Mouse (Mus musculus) thymus, postnatal 36 days (tissue): ENCODE data around the gene Arl3.

Experiments used
- DNase-seq, 2 experiments: peaks; one replicate each; pipeline ENCODE4 v3.0.0; 2022; ENCODE audit warnings: mixed read lengths in 2 of 2

The Arl3 gene

DNA sequence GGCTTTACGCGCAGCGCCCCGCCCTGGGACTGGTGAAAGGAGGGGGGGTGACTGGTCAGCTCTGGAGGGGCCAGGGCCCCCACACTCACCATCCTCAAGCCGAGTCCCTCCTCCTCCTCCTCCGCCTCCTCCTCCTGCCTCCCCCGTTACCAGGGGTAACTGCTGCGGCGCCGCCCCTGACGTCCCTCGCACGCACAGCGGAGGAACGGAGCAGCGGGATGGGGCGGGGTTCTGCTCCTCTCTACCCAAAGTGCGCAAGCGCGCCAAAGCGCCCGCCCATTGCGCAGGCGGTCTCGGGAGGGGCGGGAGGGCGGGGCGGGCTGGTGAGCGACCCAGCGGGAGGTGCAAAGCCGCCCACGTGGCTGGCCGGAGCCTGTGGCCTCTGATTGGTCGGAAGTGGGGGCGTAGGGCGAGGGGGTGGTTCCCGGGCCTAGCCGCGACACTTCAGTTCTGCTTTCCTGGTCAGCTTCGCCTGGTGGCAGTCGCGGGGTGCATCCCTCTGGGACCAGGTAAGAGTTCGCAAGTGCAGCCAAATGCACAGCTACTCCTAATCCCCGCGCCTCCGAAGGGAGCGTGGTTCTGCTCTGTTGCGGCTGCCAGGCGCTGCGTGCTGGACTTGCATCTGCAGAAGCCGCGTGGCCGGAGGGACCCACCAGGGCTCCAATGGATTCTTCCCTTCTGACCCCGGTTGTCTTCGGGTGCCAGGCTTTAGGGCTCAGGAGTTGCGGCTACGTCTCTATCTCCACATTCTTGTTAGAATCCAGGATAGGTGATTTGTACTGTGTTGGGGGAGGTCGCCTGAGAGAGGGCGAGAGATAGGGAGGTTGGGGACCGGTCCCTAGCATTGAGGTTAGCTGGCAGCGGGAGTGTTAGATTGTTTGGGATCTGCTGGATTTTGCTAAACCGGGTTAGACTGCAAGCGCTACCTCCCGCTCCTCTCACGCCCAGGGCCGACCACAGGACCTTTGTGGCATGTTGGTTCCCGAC lies at the start of gene Arl3, which contains the start of gene Sfxn2:
TSS of gene Arl3 (minus strand) at position 248 of the 987 bp plus-strand sequence.
TSS of gene Sfxn2 (plus strand) at position 415 of the 987 bp plus-strand sequence.
- DNase-seq, result peak; percentile 91 to 95

DNA sequence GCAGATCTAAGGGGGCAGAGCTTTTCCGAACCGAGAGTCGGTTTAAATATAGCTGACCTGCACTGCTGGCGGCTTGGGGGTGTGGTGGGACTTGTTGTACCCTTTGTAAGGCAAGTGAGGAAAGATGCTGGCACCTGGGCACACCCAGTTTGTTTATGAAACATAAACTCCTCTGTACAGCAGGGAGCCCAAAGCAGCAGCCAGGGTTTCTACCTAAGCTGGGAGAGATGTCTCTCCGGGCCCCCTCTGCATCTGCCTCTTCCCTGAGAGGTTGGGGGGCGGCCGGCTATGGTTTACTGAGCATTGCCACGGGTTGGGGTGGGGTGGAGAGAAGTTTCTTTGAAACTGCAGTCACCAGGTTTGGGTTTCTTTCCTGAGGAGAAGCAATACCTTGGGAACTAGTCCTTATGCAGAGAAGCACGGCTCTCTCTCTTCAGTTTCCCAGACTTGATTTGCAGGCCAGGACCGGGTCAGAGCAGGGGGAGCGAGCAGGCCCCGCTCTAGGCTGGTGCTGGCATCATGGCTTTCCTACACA lies 49.7 kb upstream of the Arl3 start:
- no peak for DNase-seq

DNA sequence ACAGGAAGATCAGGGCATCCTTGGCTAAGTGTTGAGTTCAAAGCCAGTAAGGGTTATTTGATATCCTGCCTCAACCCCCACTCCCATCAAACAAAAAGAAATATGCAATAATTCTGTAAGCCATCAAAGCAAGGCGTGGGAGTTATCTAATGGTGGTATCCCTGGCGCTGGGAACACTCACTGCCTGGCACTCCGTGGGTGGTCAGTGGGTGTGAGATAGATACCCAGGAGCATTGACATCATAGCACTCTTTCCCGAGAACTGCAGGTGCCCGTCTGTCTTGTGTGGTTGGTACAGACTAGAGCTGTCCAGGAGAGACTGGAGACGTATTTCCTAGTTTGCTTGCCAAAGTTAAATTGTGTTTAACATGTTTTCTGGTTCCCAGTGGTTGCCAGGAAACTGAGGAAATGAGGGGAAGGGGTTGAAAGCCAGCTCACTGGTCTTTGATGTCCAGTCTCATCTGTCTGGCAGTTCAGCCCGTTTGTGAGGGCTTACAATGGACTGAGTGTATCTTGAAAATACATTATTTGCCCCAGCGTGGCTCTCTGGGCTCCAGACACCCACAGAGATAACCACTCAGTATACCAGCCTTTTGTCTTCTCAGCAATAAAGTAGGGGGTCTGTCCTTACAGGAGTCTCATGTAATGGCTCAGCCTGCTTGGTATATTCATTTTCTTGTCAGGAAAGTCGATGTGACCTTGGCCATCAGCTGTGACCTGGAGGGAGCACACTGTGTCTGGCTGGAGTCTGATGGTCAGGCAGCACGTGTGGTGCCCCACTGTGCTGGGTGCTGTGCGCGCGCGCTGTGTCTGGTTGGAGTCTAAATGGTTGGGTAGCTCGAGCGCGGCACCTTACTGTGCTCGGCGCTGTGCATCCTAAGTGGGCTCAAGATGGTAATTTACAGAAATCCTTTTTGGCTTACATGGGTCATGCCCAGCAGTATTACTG lies 48.5 kb upstream of the Arl3 start:
- DNase-seq, result no peak

GRCm38 (mm10) chr19:46620016-46620808 lies 47.2 kb upstream of the Arl3 start:
- peak in 1 of 2 experiments; percentile 34 for DNase-seq

DNA sequence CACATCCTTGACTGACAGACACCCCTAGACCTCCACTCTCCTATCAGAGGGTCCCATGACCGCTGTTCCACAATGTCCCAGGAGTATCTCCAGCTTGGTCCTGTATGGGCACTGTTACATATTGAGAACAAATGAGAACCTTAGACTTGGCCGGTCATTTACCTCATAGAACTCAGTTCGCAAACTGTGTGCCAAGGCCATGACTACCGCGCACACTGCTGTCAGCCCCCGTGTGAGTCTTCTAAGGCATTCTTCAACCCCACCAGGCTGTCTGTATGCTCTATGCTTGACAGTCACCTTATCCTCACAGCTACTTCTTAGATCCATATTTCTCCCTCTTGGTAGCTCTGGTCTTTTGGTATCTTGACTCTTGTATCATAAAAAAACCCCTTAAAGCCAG lies 46.5 kb upstream of the Arl3 start:
- DNase-seq, result no peak

DNA sequence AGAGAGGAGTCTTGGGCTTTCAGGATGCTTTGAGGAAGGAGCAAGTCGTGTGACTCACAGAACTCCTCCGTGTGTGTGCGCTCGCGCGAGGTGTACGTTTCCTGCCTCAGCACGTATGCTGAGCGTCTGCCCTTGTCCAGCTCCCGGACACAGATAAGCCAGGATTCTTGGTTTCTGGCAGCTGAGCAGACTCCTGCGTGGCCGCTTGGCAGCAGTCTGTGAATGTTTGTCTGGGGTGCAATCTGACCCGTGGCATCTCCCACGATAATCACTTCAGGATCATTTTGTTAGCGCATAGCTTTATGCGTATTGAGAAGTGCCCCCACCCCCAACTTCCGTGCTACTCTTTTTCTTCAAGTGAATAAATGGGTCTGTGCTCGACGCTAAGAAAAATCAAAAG lies 46.0 kb upstream of the Arl3 start:
- DNase-seq, result no peak

DNA sequence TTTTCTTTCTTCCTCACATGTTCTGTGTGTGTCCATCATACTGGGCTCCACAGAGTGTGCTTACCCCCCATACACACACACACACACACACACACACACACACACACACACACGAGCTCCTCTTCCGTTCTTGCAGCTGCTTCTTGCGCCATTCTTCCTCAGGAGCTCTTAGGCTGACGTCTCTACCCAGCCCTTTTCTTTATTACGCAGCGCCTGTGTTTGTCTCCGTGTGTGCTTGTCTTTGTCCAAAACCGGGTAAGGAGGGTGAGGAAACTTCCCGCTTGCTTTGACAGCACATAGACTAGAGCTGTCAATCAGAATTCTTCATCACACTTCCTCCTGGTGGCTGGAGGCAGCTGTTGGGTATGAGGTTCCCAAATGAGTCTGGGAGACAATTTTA lies 45.3 kb upstream of the Arl3 start:
- no peak for DNase-seq

GRCm38 (mm10) chr19:46617361-46617760 lies 44.4 kb upstream of the Arl3 start:
- DNase-seq, result no peak

GRCm38 (mm10) chr19:46616378-46616777 lies 43.4 kb upstream of the Arl3 start:
- DNase-seq, result no peak

- no peak for DNase-seq
Measured at GRCm38 (mm10) chr19:46608158-46608557, 35.2 kb upstream of the Arl3 start.

GRCm38 (mm10) chr19:46607424-46607823 lies 34.4 kb upstream of the Arl3 start:
- DNase-seq, result peak; percentile 44 to 55

DNA sequence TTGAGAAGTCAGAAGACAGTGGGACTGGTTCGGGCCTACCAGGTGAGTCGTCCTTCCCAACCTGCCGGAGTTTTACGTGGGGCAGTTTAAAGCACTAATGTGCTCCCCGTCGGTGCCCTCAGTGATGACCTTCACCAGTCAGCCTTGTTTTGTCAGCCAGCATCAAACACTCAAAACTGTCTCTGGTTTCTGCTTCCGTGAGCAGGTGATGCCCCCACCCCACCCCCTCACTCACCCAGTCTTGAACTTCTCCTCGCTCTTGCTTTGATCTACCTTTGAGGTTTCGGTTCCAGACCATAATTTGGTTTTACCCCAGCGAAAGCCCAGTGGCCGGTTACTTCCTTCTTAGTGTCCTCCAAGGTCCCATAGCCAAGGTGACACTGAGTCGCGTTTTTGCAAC lies 33.7 kb upstream of the Arl3 start:
- DNase-seq, result peak in 1 of 2 experiments; percentile 28

DNA sequence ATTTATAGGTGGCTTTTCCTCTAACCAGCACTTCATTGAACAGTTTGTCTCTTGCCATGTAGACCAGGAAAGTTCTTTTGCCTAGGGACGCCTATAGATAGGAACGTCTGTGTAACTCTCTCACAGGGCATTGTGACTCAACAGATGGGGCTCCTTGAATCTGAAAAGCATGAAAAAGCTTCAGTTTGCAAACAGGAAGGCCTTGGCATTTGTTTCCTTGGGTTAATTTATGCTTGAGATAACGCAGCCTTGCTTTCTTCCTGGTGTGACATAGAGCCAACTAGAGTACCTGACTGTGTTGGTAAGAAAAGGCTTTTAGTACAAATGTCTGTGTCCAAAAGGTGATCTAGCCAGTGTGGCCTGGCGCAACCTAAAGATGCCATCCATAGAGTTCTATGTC lies 29.4 kb upstream of the Arl3 start:
- DNase-seq, result no peak

- no peak for DNase-seq
Measured at GRCm38 (mm10) chr19:46601491-46601890, 28.5 kb upstream of the Arl3 start.

DNA sequence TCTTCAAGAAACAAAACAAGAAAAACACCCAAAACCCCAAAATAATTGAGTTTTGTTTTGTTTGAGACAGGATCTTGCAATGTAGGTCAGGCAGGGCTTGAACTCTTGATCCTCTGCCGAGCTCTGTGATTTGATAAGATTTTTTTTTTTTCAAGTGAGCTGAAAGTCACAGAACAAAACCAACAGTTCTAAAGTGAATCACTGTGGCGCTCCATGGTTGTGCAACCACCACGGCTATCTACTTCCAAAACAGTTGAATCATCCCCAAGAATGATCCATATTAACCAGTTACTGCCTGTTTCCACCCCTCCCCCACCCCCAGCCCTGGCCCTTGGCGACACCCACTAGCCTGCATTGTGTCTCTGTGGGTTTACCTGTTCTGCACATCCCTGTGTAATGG lies 27.4 kb upstream of the Arl3 start:
- no peak for DNase-seq

- DNase-seq, result no peak
Measured at GRCm38 (mm10) chr19:46599375-46600256, 26.6 kb upstream of the Arl3 start.

- DNase-seq, result peak; percentile 96 to 98
Measured at GRCm38 (mm10) chr19:46598720-46599252, 25.8 kb upstream of the Arl3 start, which contains the start of gene Wbp1l. Wbp1l (plus strand) TSS chr19:46599084.

GRCm38 (mm10) chr19:46598187-46598586 lies 25.2 kb upstream of the Arl3 start:
- DNase-seq, result no peak

DNA sequence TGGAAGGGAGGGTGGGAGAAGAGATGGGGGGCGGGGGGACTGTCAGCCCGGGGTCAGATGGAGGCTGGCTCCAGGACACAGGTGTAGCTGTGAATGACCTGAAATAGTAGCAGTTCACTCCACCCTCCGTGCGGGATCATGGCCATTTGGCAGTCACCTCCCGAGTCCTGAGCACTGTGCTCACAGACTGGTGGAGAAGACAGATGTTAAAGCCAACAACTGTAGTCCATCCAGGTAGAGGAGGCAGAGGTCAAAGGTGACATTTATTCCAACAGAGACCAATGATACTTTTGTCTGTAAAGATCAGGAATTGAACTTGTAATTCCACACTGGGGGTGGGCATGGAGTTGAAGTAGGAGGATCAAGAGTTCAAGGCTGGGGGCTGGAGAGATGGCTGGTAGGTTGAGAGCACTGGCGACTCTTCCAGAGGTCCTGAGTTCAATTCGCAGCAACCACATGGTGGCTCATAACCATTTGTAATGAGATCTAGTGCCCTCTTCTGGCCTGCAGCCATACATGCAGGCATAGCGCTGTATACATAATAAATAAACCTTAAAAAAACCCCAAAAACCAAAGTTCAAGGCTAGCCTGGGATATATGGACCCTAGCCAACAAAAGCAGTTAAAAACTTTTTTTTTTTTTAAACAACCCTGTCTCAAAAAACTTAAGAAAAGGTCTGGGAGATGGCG lies 19.9 kb upstream of the Arl3 start:
- no peak for DNase-seq

DNA sequence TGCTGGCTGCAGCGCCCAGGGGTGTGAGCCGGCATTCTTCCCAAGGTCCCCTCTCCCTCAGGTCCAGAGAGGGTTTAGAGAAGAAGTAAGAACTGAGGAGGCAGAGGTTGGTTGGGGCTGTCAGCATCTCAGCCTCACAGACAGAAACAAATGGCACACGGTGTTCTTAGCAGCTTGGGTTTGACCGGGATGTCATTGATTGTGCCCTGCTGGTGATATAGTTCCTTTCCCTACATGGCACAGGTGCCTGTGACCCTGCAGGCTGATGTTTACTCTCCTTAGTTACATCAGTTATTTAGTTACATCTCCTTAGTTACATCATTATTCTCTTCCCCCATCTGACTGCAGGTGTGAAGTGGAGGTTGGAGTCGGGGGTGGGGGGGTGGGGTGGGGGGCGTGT lies 18.6 kb upstream of the Arl3 start:
- no peak for DNase-seq
